Mouse (Mus musculus): ENCODE results near the gene 9530077C05Rik.
"Not testable (repeated sequence)": the region's sequence is repeated elsewhere in the genome, so short reads cannot be mapped to it uniquely, and the experiment has no call there.

The 9530077C05Rik gene

GRCm38 (mm10) chr9:22419877-22420276, 8.6 kb downstream of the 9530077C05Rik start:
- no peak for DNase-seq (ENCODE audit: low spot score)

GRCm38 (mm10) chr9:22420491-22420890, 9.2 kb downstream of the 9530077C05Rik start:
- DNase-seq (ENCODE audit: low spot score): peak; percentile 23

DNA sequence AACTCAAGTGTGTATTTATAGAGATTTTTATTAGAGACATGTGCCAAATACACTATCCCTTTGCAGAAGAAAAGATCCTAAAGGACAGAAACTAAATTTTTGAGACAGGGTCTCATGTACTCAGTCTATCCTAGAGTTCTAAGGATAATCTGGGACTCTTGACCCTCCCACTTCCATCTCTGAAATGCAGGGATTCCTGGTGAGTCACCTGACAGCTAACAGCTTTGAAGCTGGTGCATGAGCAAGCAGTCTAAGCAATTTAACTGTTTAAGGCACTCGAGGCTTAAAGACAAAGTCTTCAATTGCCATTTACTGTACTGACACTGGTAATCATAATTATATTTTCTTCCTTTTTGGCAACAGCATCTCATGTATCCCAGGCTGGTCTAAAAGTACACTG, 11.2 kb downstream of the 9530077C05Rik start:
- DNase-seq (ENCODE audit: low spot score): no peak

- DNase-seq (ENCODE audit: low spot score): no peak
Observed at GRCm38 (mm10) chr9:22423507-22423906, 12.2 kb downstream of the 9530077C05Rik start.

DNA sequence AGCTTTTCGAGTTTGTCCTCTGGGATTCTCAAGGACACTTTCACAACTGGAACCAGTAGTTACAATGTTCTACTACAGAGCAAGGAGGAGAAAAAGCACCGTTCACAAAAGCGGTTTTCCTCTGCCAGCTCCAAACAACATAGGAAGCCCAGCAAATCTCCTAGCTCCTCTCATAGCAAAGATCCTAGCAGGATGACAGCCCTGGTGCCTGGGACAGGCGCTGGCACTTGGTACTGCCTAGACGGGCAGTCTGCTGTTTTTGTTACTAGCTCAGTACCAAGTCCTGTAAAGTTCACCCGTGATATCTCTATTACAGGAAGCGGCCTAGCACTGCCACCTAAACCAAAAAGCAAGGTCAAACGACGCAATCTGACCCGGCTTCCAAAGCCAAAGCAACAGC, 12.9 kb downstream of the 9530077C05Rik start:
- no peak for DNase-seq (ENCODE audit: low spot score)

- no peak for DNase-seq (ENCODE audit: low spot score)
Observed at GRCm38 (mm10) chr9:22424719-22425118, 13.4 kb downstream of the 9530077C05Rik start.

DNA sequence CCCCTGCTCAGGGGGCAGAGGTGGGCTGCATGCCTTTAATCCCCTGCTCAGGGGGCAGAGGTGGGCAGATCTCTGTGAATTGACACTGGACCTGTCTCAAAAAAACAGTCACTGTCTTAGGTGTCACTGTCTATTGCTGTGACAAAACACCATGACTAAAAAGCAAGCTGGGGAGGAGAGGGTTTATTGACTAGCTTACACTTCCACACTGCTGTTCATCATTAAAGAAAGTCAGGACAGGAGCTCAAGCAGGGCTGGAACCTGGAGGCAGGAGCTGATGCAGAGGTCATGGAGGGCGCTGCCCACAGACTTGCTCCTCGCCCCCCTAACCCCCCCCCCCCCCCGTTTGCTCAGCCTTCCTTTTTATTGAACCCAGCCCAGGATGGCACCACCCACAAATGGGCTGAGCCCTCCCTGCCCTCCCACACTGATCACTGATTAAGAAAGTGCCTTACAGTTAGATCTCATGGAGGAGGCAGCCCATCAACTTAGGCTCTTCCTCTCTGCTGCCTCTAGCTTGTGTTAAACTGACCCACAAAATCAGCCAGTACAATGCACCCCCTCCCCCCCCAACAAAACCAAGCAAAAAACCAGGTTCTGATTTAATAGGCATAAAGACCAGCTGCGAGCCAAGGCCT, 16.8 kb downstream of the 9530077C05Rik start:
- no peak for DNase-seq (ENCODE audit: low spot score)

DNA sequence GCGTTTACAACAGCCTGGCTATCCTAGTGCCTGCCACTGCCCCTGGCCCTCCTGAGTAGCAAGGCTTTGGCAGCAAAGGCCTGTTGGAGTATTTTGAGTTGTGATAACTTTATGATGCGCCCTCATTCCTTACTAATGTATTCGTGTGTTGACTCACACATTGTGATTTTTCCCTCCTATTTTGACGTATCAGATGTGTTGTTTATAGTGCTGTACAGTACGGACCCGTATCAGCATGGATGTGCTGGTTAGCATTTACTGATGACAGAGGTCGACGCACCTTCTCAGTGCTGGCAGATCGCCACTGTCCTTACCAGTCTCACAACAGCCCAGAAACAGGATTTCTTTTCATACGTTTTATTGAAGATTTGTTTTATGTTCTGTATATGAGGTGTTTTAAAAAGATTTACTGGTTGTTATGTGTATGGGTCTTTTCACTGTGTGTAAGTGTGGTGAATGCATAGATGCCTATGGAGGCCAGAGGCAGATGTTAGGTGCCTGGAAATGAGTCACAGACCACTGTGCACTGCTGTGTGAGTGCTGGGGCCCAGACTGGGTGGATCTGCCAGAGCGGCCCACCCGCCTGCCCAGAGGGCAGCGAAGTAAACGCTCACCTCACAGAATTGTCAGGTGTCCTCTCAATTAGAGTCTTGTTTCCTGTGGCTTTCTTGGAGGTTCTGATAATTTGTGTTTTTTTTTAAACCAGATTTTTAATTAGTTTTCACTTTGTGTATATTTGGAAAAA, 17.5 kb downstream of the 9530077C05Rik start:
- no peak for DNase-seq (ENCODE audit: low spot score)

- DNase-seq (ENCODE audit: low spot score): no peak
Observed at GRCm38 (mm10) chr9:22429533-22430241, 18.4 kb downstream of the 9530077C05Rik start.

GRCm38 (mm10) chr9:22430315-22430840, 19.1 kb downstream of the 9530077C05Rik start:
- DNase-seq (ENCODE audit: low spot score): no peak

GRCm38 (mm10) chr9:22433221-22433620, 21.9 kb downstream of the 9530077C05Rik start:
- DNase-seq (ENCODE audit: low spot score): no peak

- DNase-seq (ENCODE audit: low spot score): no peak
Observed at GRCm38 (mm10) chr9:22434101-22434500, 22.8 kb downstream of the 9530077C05Rik start.

GRCm38 (mm10) chr9:22438826-22439225, 27.5 kb downstream of the 9530077C05Rik start:
- no peak for DNase-seq (ENCODE audit: low spot score)

GRCm38 (mm10) chr9:22443157-22443556, 31.8 kb downstream of the 9530077C05Rik start:
- no peak for DNase-seq (ENCODE audit: low spot score)

DNA sequence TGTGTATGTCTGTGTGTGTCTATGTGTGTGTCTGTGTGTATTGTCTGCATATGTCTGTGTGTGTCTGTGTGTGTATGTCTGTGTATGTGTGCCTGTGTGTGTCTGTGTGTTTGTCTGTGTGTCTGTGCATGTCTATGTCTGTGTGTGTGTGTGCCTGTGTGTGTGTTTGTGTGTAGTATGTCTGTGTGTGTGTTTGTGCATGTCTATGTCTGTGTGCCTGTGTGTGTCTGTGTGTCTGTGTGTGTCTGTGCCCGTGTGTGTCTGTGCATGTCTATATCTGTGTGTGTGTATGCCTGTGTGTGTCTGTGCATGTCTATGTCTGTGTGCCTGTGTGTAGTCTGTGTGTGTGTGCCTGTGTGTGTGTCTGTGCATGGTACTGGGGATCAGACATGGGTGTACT, 33.8 kb downstream of the 9530077C05Rik start:
- DNase-seq (ENCODE audit: low spot score): no peak

DNA sequence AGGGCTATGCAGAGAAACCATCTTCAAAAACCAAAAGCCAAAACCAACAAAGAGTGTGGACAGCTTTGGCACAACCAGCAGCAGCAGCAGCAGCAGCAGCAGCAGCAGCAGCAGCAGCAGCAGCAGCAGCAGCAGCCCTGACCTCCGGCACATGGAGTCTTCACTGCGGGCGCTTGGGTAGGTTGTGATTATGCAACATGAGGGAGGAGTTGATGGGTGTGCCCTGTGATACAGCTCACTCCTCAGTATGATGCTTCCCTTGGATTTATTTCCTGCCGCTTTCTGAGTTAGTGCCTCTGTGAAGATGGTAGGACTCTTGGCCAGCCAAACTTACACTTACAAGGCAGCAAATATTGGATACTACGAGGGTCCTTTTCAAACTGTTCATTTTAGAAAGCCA, 35.9 kb downstream of the 9530077C05Rik start:
- DNase-seq (ENCODE audit: low spot score): no peak

DNA sequence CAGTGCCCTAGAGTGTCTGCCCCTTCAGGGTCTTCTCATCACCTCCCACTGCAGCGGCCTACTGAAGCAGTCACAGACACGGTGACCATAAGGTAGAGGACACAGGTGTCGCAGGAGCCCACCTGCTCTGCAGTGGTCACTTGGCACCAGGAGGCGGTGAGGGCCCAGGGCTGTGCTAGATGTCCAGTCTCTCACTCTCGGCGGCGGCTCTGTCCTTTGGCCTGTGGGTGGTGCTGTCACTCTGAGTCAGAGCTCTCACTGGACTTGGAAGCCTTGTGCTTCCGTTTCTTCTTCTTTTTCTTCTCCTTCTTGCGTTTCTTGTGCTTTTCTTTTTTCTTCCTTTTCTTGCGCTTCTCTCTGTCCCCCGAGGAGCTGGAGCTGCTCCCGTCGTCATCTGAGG, 37.1 kb downstream of the 9530077C05Rik start:
- no peak for DNase-seq (ENCODE audit: low spot score)

DNA sequence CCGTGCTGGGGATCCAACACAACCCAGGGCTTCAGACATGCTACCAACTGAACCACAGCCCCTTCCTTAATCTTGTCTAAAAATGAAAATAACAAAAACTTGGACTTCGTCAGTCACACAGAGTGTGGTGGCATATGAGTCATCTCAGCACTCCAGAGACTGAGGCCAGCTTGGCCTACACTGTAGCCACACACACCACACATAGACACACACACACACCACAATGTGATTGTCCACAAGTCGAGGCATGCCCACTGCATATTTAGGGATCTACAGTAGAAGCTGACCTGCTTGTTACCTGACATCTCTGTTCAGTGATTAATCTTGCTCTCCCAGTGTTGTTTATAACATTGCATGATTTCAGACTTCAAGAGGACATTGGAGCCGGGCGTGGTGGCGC, 37.9 kb downstream of the 9530077C05Rik start:
- DNase-seq (ENCODE audit: low spot score): no peak

DNA sequence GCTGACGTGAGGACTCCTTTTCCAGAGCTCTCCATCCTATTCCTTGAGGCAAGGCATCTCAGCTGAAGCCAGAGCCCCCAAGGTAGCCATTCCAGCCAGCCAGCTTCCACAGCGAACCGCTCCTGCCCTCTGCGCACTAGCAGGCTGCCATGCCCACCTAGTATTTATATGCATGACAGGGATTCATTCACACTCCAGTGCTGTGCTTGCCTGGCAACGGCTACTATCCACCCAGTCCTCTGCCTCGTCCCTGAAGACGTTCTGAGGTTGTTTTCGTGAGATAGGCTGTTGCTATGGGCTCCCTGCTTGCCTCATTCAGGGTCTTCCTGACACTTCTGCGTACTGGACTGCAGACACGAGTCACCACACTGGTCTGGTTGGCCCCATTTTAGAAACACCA, 41.4 kb downstream of the 9530077C05Rik start:
- no peak for DNase-seq (ENCODE audit: low spot score)

DNA sequence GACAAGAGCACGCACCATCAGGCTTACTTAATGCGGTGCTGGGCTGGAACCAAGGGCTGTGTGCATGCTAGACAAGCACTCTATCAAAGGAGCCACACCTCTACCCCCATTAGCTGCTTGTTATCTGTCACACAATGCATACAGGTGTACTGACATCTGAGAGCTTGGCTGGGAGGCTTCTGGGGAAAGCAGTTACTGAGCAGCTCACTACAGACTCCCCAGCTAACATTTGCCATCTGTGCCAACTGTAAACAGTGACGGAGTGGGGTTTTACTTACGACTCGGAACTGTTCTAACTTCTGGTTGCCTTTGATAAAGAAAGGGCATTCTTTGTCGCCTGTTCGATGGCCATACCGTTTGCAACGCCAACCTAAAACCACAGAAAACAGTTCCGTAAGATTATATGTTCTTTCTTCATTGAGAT, 42.2 kb downstream of the 9530077C05Rik start:
- DNase-seq (ENCODE audit: low spot score): no peak

DNA sequence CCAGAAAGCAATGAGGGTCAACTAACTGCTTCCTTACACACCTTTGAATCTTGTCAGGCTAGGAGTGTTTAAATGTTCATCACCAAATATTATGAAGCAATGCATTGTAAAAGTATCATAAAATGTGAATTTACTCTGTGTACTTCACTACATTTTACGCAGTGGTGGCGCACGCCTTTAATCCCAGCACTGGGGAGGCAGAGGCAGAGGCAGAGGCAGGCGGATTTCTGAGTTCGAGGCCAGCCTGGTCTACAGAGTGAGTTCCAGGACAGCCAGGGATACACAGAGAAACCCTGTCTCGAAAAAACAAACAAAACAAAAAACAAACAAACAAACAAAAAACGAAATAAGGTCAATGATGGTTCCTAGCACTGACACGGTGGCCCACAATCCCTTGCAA, 42.7 kb downstream of the 9530077C05Rik start, which contains the start of gene Gm17545:
TSS of gene Gm17545 (plus strand) at position 301 of the 400 bp plus-strand sequence.
- DNase-seq (ENCODE audit: low spot score): not testable (repeated sequence)

DNA sequence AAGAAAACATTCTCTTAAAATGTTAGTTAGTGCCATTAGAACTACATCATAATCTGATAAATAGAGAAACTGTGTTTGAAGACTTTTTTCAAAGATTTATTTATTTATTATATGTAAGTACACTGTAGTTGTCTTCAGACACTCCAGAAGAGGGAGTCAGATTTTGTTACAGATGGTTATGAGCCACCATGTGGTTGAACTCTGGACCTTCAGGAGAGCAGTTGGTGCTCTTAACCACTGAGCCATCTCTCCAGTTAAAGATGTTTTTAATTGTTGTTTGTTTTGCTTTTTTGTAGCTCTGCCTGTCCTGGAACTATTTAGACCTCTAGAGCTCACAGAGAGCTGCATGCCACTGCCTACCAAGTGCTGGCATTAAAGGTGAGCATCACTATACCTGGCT, 43.7 kb downstream of the 9530077C05Rik start:
- DNase-seq (ENCODE audit: low spot score): no peak

Measured in testis, postnatal 14 days (tissue).